Mouse (Mus musculus) cerebellum, postnatal 36 days (tissue): ENCODE measurements around the gene Btbd35f13.
"Not testable (repeated sequence)": the region's sequence is repeated elsewhere in the genome, so short reads cannot be mapped to it uniquely, and the experiment has no call there.

Experiments used
- DNase-seq, 2 experiments: peaks; one replicate each; pipeline ENCODE4 v3.0.0; 2021 to 2022; ENCODE audit warnings: mixed read lengths in 2 of 2

Gene Btbd35f13

GRCm38 (mm10) chrX:33656872-33657271 is at the start of gene Btbd35f13:
Gene Btbd35f13, plus strand, starts transcription at chrX:33657172.
- not testable (repeated sequence) for DNase-seq

GRCm38 (mm10) chrX:33702249-33702648 is 45.3 kb downstream of the Btbd35f13 start, which contains the start of gene Btbd35f14:
Gene Btbd35f14, minus strand, starts transcription at chrX:33702349.
- DNase-seq, result not testable (repeated sequence)
